Mouse (Mus musculus) left cerebral cortex, postnatal 10 days (tissue): ENCODE measurements around the gene Itgb1. TPM values are rescaled to one million over a fixed set of nuclear protein-coding genes. Genes with fewer than 3 reads are reported as not detected.

Experiments
- total RNA-seq, 2 experiments: library from RNA; stranded (reverse); gene quantifications; 2 replicates each; pipeline ENCODE4 v1.2.3; 2021

The Itgb1 gene
- total RNA-seq, 2 experiments from 2014 or later: 78.7 to 79.5 TPM

Other genes with a start within 250 kb of the Itgb1 start
- not detected for gene Gm3952, start 113.0 kb downstream of the Itgb1 start, total RNA-seq